Mouse (Mus musculus): ENCODE measurements around the gene Stk40.

DNA sequence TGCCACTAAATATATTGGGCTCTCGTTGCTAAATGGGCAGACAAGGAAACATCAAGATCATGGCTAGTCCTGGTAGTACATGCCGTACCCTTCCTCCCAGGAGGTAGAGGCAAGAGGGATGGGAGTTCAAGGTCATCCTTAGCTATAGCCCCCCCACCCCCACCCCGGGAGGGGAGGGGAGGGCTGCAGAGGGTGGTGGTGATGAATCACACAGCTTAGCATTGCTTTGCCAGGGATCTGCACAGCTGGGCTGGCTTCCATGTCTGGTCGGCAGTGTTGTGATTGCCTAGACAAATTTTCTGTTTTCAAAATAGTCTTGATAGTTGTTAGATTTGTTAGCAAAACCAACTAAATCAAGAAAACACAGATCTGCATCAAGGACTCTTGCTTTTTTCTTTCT lies 24.5 kb upstream of the Stk40 start:
- TF ChIP-seq CTCF (IDR thresholded peaks at IDR 0.05; ENCODE audit: low read depth, low read length) = no peak
- TF ChIP-seq TAL1 (conservative IDR thresholded peaks at IDR 0.05; ENCODE audit: low read depth, low read length) = no peak
- TF ChIP-seq GATA1 (IDR thresholded peaks at IDR 0.05; ENCODE audit: borderline replicate concordance, low read length) = no peak
- TF ChIP-seq POLR2AphosphoS5 (IDR thresholded peaks at IDR 0.05; ENCODE audit: insufficient replicate concordance, low read depth, low read length) = no peak
- no peak for TF ChIP-seq GATA2 (IDR thresholded peaks at IDR 0.05; ENCODE audit: borderline replicate concordance, low read depth, low read length)

Data from G1E (cell line).